In genomic region chr19:6245806-6246205, GRCm38 (mm10) we compare ENCODE assay signal across 25 mouse cellular contexts. TPM values are rescaled to one million over a fixed set of nuclear protein-coding genes. Genes with fewer than 3 reads are reported as not detected.
A peak's percentile ranks its signal among the peaks of the same experiment; 100 is the strongest.
DNase-seq lines count a peak whose midpoint lies in the region; TF ChIP-seq lines count a peak whose summit lies in the region.
"Had no signal": no experiment of that assay in that cellular context is flagged by ENCODE, and none has a peak within 500 bp of the region (broad histone marks: within the 10 kb centered on the region; RNA-seq: fewer than 3 reads in every experiment).

No protein-coding gene starts in this region.

- no peak for DNase-seq in layer of hippocampus, adult 2 months (ENCODE audit: low spot score in 2 of 2)
- no peak for DNase-seq in layer of hippocampus, postnatal 10 days (ENCODE audit: low spot score in 2 of 2)
- DNase-seq in NIH3T3 (ENCODE audit: low read depth) = peak; percentile 65
- peak; percentile 3 for DNase-seq in naive thymus-derived CD4-positive, alpha-beta T cell, adult 2 months (ENCODE audit: low read depth)
- DNase-seq in thymus, postnatal 25 days = no peak
- DNase-seq in gastrocnemius, postnatal 4 days (ENCODE audit: low spot score in 2 of 2) = no peak
- DNase-seq in frontal cortex, postnatal 36 days (ENCODE audit: low spot score in 2 of 2) = no peak
- DNase-seq: adrenal gland, postnatal 10 days; adrenal gland, postnatal 36 days; cerebellum, adult 11 months; cerebellum, adult 2 months; cerebellum, adult 9-11 months; forebrain, postnatal 0 days; gastrocnemius, postnatal 25 days; heart, postnatal 10 days; heart, postnatal 36 days had no signal

- H3K27ac ChIP-seq in layer of hippocampus, adult 2 months = no peak overlapping the region
- H3K27ac ChIP-seq: embryonic facial prominence, embryonic 12.5 days; embryonic facial prominence, embryonic 15.5 days; heart, embryonic 15.5 days; hindbrain, embryonic 10.5 days; hindbrain, embryonic 13.5 days; intestine, embryonic 15.5 days had no signal

- H3K4me3 ChIP-seq in layer of hippocampus, adult 2 months = no peak overlapping the region
- H3K4me3 ChIP-seq: embryonic facial prominence, embryonic 12.5 days; embryonic facial prominence, embryonic 15.5 days; heart, embryonic 12.5 days; heart, embryonic 15.5 days; hindbrain, embryonic 10.5 days; hindbrain, embryonic 13.5 days; intestine, embryonic 15.5 days had no signal

- peak; percentile 18; the same call in 1 of the 2 replicates for TF ChIP-seq CTCF in layer of hippocampus, adult 2 months (conservative IDR thresholded peaks at IDR 0.05)

RNA-seq across cellular contexts. Expression of gene Atg2a, which starts 4.3 kb away (rescaled TPM):
- total RNA-seq in layer of hippocampus, adult 2 months (2021) = 10 to 100 TPM; 32.5 to 39.0 TPM
- 10 to 100 TPM; 31.3 to 31.6 TPM for total RNA-seq in layer of hippocampus, postnatal 10 days (2021)
- total RNA-seq in gastrocnemius, postnatal 4 days (2021) = 10 to 100 TPM; 15.5 to 16.7 TPM

RNA-seq across cellular contexts. Expression of gene Ppp2r5b, which starts 10.1 kb away (rescaled TPM):
- 100 to 1,000 TPM; 127 to 137 TPM for total RNA-seq in layer of hippocampus, adult 2 months (2021)
- 100 to 1,000 TPM; 187 to 188 TPM for total RNA-seq in layer of hippocampus, postnatal 10 days (2021)
- 10 to 100 TPM; 26.2 to 26.4 TPM for total RNA-seq in gastrocnemius, postnatal 4 days (2021)

RNA-seq across cellular contexts. Expression of gene Gpha2, which starts 19.6 kb away (rescaled TPM):
- not detected for total RNA-seq in layer of hippocampus, adult 2 months (2021)
- total RNA-seq in layer of hippocampus, postnatal 10 days (2021) = not detected
- not detected for total RNA-seq in gastrocnemius, postnatal 4 days (2021)
- total RNA-seq: forebrain, postnatal 0 days; gastrocnemius, adult 8-10 months; gastrocnemius, postnatal 25 days; granulocyte monocyte progenitor cell, adult 5-6 weeks; heart, postnatal 10 days; heart, postnatal 36 days had no signal

RNA-seq across cellular contexts. Expression of gene Ehd1, which starts 30.7 kb away (rescaled TPM):
- 10 to 100 TPM; 80.2 to 82.3 TPM for total RNA-seq in layer of hippocampus, adult 2 months (2021)
- 10 to 100 TPM; 75.1 to 82.7 TPM for total RNA-seq in layer of hippocampus, postnatal 10 days (2021)
- 10 to 100 TPM; 91.3 to 93.9 TPM for total RNA-seq in gastrocnemius, postnatal 4 days (2021)

Comparison
In these comparisons a context has a peak if more than half of its experiments do, and no peak if none do; other contexts are left out.
1. DNase-seq: peak in NIH3T3 (single experiment) and naive thymus-derived CD4-positive, alpha-beta T cell, adult 2 months (single experiment); none in layer of hippocampus, adult 2 months (0 of 2), layer of hippocampus, postnatal 10 days (0 of 2), thymus, postnatal 25 days (single experiment), gastrocnemius, postnatal 4 days (0 of 2) and frontal cortex, postnatal 36 days (0 of 2).
2. RNA of gene Ppp2r5b, which starts 10.1 kb away (total RNA-seq): 187 to 188 TPM in layer of hippocampus, postnatal 10 days and 127 to 137 TPM in layer of hippocampus, adult 2 months; 26.2 to 26.4 TPM in gastrocnemius, postnatal 4 days; every median in the first group is over 4 times any median in the second.